Mouse (Mus musculus) urinary bladder, postnatal 14 days (tissue): ENCODE measurements at regions not wholly inside any gene's neighbourhood (a gene's known extent, or its start where the extent isn't known, plus 50 kb on each side); places are given as distances from the start of the nearest gene placed in this dataset.
"Not testable (repeated sequence)": the region's sequence is repeated elsewhere in the genome, so short reads cannot be mapped to it uniquely, and the experiment has no call there.

ENCODE experiments used
- DNase-seq: peaks from one replicate; pipeline ENCODE4 v3.0.0; 2021; ENCODE audit warnings: low spot score

GRCm38 (mm10) chr9:11441241-11441997 is 536.8 kb upstream of the Cntn5 start:
- DNase-seq = not testable (repeated sequence)

GRCm38 (mm10) chr9:11436443-11437167 is 532.0 kb upstream of the Cntn5 start:
- DNase-seq = no peak

- DNase-seq = no peak
Measured at GRCm38 (mm10) chr9:11436014-11436413, 531.4 kb upstream of the Cntn5 start.

GRCm38 (mm10) chr9:11435019-11435418 is 530.4 kb upstream of the Cntn5 start:
- peak; percentile 35 for DNase-seq

GRCm38 (mm10) chr9:11426473-11426872 is 521.9 kb upstream of the Cntn5 start:
- DNase-seq = no peak

GRCm38 (mm10) chr9:11396829-11397228 is 492.3 kb upstream of the Cntn5 start:
- DNase-seq = no peak

GRCm38 (mm10) chr9:11381648-11382075 is 477.1 kb upstream of the Cntn5 start:
- no peak for DNase-seq

- peak; percentile 75 for DNase-seq
Measured at GRCm38 (mm10) chr9:11380531-11380930, 476.0 kb upstream of the Cntn5 start.

- DNase-seq = no peak
Measured at GRCm38 (mm10) chr9:11378046-11378445, 473.5 kb upstream of the Cntn5 start.

- DNase-seq = no peak
Measured at GRCm38 (mm10) chr9:11377586-11377985, 473.0 kb upstream of the Cntn5 start.

- DNase-seq = no peak
Measured at GRCm38 (mm10) chr9:11373294-11373903, 468.8 kb upstream of the Cntn5 start.

- no peak for DNase-seq
Measured at GRCm38 (mm10) chr9:11368056-11368455, 463.5 kb upstream of the Cntn5 start.

GRCm38 (mm10) chr9:11328900-11329299 is 424.3 kb upstream of the Cntn5 start:
- DNase-seq = peak; percentile 29

- DNase-seq = no peak
Measured at GRCm38 (mm10) chr9:11317221-11317620, 412.6 kb upstream of the Cntn5 start.

GRCm38 (mm10) chr9:11297116-11297515 is 392.5 kb upstream of the Cntn5 start:
- DNase-seq = not testable (repeated sequence)

GRCm38 (mm10) chr9:11285135-11285534 is 380.6 kb upstream of the Cntn5 start:
- DNase-seq = no peak

GRCm38 (mm10) chr9:11284549-11284948 is 380.0 kb upstream of the Cntn5 start:
- no peak for DNase-seq

- no peak for DNase-seq
Measured at GRCm38 (mm10) chr9:11279409-11280127, 375.0 kb upstream of the Cntn5 start.

- DNase-seq = no peak
Measured at GRCm38 (mm10) chr9:11277810-11278209, 373.2 kb upstream of the Cntn5 start.

GRCm38 (mm10) chr9:11276966-11277365 is 372.4 kb upstream of the Cntn5 start:
- no peak for DNase-seq

GRCm38 (mm10) chr9:11256848-11257247 is 352.3 kb upstream of the Cntn5 start:
- no peak for DNase-seq

- DNase-seq = no peak
Measured at GRCm38 (mm10) chr9:11206829-11207228, 302.3 kb upstream of the Cntn5 start.
